Mouse (Mus musculus) midbrain, embryonic 15.5 days (tissue): ENCODE measurements around the gene Slc39a2. TPM values are rescaled to one million over a fixed set of nuclear protein-coding genes. Genes with fewer than 3 reads are reported as not detected.
A peak's percentile ranks its signal among the peaks of the same experiment; 100 is the strongest.
"Not testable (repeated sequence)": the region's sequence is repeated elsewhere in the genome, so short reads cannot be mapped to it uniquely, and the experiment has no call there.

Experiments used
- ATAC-seq: fragments of 200-750 bp; cut with Nextera tagmentation; replicated peaks from 2 replicates; pipeline ENCODE4 v1.8.0; 2017; ENCODE audit warnings: moderate TSS enrichment
- H3K27ac ChIP-seq: fragments of 300-500 bp; sonication (generic); 2 replicates; pipeline ENCODE4 v1.5.1; 2015; ENCODE audit warnings: mild to moderate bottlenecking, inconsistent platforms
- H3K27me3 ChIP-seq: fragments of 300-500 bp; sonication (generic); replicated peaks from 2 replicates; pipeline ENCODE4 v1.6.1; 2015; ENCODE audit warnings: inconsistent platforms
- H3K36me3 ChIP-seq: fragments of 300-500 bp; sonication (generic); replicated peaks from 2 replicates; pipeline ENCODE4 v1.6.1; 2015; ENCODE audit warnings: inconsistent platforms
- H3K4me1 ChIP-seq: fragments of 300-500 bp; sonication (generic); 2 replicates; pipeline ENCODE4 v1.6.1; 2015; ENCODE audit warnings: inconsistent platforms
- H3K4me2 ChIP-seq: fragments of 300-500 bp; sonication (generic); 2 replicates; pipeline ENCODE4 v1.6.1; 2015; ENCODE audit warnings: inconsistent platforms, mild to moderate bottlenecking, moderate library complexity
- H3K4me3 ChIP-seq: fragments of 300-500 bp; sonication (generic); 2 replicates; pipeline ENCODE4 v1.5.1; 2015; ENCODE audit warnings: mild to moderate bottlenecking, inconsistent platforms
- H3K9ac ChIP-seq: fragments of 300-500 bp; sonication (generic); 2 replicates; pipeline ENCODE4 v1.6.1; 2015; ENCODE audit warnings: mild to moderate bottlenecking, inconsistent platforms
- H3K9me3 ChIP-seq: fragments of 300-500 bp; sonication (generic); 2 replicates; pipeline ENCODE4 v1.6.1; 2016; ENCODE audit warnings: inconsistent platforms
- WGBS: fragments of 180-500 bp; shearing (Covaris S2); methylation state at CpG from one replicate; pipeline ENCODE4 v1.1.7; 2015; ENCODE audit warnings: mixed read lengths; 5-methylcytosine and 5-hydroxymethylcytosine counted together
- polyA plus RNA-seq: library from polyadenylated mRNA; unstranded; fragments of >200 nt; fragmentation: Nextera tagmentation; extraction: Ambion mirVana; gene quantifications from 2 replicates; pipeline ENCODE4 v1.2.1, GENCODE M21; 2015

Slc39a2 gene
- polyA plus RNA-seq: 2.4 and 3.0 TPM in 2 replicates

- Histone ChIP-seq H3K9ac (no peak within 1 kb of the TSS), H3K27ac (no peak within 1 kb of the TSS), H3K9me3 (no peaks in the 10 kb centered on the region), H3K4me3 (no peak within 1 kb of the TSS), H3K36me3 (peaks cover 54% of the 10 kb centered on the region), H3K27me3 (no peaks in the 10 kb centered on the region), H3K4me2 (no peak within 1 kb of the TSS), H3K4me1 (no peaks in the 10 kb centered on the region)
- WGBS: 95% methylated on average over 9 of the region's 9 CpGs
- ATAC-seq: no peak
These were observed at the start of gene Slc39a2 for GRCm38 (mm10) chr14:51892191-51892939. Gene Slc39a2 (plus strand): TSS chr14:51892889.

DNA sequence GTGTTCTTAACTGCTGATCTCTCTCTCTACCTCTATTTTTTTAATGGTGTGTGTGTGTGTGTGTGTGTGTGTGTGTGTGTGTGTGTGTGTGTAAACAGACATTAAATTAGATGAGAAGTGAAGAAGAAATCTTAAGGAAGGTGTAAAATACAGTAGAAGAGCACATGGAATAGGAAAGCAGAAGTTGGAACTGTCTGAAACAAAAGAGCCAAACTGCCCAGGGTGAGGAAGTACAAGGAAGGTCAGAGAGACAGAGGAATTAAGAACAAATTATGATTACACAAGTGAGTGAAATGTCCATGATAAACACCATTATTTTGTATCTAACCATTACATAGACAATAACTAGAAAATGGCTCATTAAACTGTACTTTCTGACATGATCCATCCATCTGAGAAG is 48.8 kb upstream of the Slc39a2 start:
- ATAC-seq: no peak
- H3K27ac ChIP-seq: no peak overlapping the region
- H3K36me3 ChIP-seq: no peaks in the 10 kb centered on the region
- no peak overlapping the region for H3K4me3 ChIP-seq
- H3K9ac ChIP-seq: no peak overlapping the region
- no peaks in the 10 kb centered on the region for H3K27me3 ChIP-seq
- H3K4me1 ChIP-seq: no peaks in the 10 kb centered on the region
- H3K4me2 ChIP-seq: no peak overlapping the region
- no peaks in the 10 kb centered on the region for H3K9me3 ChIP-seq

- Histone ChIP-seq H3K27me3 (no peaks in the 10 kb centered on the region), H3K27ac (no peak overlapping the region), H3K4me3 (no peak overlapping the region), H3K36me3 (no peaks in the 10 kb centered on the region), H3K4me2 (no peak overlapping the region), H3K9me3 (no peaks in the 10 kb centered on the region), H3K9ac (no peak overlapping the region), H3K4me1 (no peaks in the 10 kb centered on the region)
- ATAC-seq: no peak
- WGBS: 73% methylated on average over 3 of the region's 3 CpGs
These were observed 46.1 kb upstream of the Slc39a2 start for GRCm38 (mm10) chr14:51846566-51846965.

GRCm38 (mm10) chr14:51851006-51851405 is 41.7 kb upstream of the Slc39a2 start:
- not testable (repeated sequence) for H3K9ac ChIP-seq, H3K27ac ChIP-seq, H3K4me2 ChIP-seq, H3K9me3 ChIP-seq, H3K4me3 ChIP-seq, H3K27me3 ChIP-seq, ATAC-seq, H3K4me1 ChIP-seq, H3K36me3 ChIP-seq
- 43% methylated on average over 3 of the region's 3 CpGs for WGBS

GRCm38 (mm10) chr14:51853399-51853798 is 39.3 kb upstream of the Slc39a2 start, which contains the start of gene Ear6:
Gene Ear6 (plus strand): TSS chr14:51853699.
- H3K36me3 ChIP-seq: no peaks in the 10 kb centered on the region
- no peaks in the 10 kb centered on the region for H3K4me1 ChIP-seq
- no peaks in the 10 kb centered on the region for H3K27me3 ChIP-seq
- no peak within 1 kb of the TSS for H3K27ac ChIP-seq
- no peak within 1 kb of the TSS for H3K9ac ChIP-seq
- no peak within 1 kb of the TSS for H3K4me3 ChIP-seq
- H3K9me3 ChIP-seq: no peaks in the 10 kb centered on the region
- ATAC-seq: no peak
- H3K4me2 ChIP-seq: no peak within 1 kb of the TSS

DNA sequence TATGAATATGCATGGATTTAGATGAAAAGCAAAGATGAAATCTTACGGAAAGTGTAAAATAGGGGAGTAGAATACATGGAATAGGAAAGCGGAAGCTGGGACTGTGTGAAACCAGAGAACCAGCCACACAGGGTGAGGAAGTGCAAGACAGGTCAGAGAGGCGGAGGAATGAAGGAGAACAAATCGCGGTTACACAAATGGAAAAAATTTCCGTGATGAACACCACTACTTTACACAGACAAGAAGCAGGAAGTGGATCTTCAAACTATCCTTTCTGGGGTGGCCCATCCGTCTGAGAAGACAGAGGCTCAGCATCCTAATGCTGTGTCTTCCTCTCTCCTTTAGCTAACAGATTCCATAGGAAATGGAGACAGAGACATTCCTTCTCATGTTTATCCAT is 37.4 kb upstream of the Slc39a2 start:
- not testable (repeated sequence) for H3K36me3 ChIP-seq, H3K4me2 ChIP-seq, H3K9ac ChIP-seq, H3K27ac ChIP-seq, H3K4me1 ChIP-seq, ATAC-seq, H3K27me3 ChIP-seq, H3K9me3 ChIP-seq, H3K4me3 ChIP-seq
- WGBS: 87% methylated on average over 7 of the region's 7 CpGs

- not testable (repeated sequence) for H3K4me1 ChIP-seq, H3K4me3 ChIP-seq, H3K36me3 ChIP-seq, H3K27me3 ChIP-seq, ATAC-seq, H3K27ac ChIP-seq, H3K9ac ChIP-seq, H3K9me3 ChIP-seq, H3K4me2 ChIP-seq
- 12% methylated on average over 1 of the region's 1 CpGs for WGBS
These were observed 29.1 kb upstream of the Slc39a2 start for GRCm38 (mm10) chr14:51863603-51864002.

DNA sequence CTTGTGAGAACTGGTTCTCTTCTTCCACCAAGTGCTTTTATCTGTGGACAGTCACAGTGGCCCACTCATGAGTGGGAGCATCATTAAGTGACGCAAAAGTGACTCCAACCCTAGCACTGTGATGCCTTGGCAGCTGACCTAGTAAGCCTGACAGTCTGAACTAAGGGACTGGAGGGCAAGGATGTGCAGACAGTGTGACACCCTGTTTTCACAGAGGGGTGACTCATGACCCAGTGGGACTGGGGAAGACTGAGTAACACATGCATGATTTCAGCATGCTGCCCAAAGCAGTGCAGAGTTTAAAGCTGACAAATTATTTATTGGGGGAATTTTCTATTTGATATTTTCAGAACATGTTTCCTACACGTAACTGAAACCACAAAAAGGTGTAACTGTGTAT is 21.9 kb upstream of the Slc39a2 start:
- Histone ChIP-seq H3K9me3 (no peaks in the 10 kb centered on the region), H3K27ac (no peak overlapping the region), H3K4me2 (no peak overlapping the region), H3K36me3 (no peaks in the 10 kb centered on the region), H3K9ac (no peak overlapping the region), H3K27me3 (no peaks in the 10 kb centered on the region), H3K4me3 (no peak overlapping the region), H3K4me1 (no peaks in the 10 kb centered on the region)
- no peak for ATAC-seq
- 81% methylated on average over 2 of the region's 2 CpGs for WGBS

DNA sequence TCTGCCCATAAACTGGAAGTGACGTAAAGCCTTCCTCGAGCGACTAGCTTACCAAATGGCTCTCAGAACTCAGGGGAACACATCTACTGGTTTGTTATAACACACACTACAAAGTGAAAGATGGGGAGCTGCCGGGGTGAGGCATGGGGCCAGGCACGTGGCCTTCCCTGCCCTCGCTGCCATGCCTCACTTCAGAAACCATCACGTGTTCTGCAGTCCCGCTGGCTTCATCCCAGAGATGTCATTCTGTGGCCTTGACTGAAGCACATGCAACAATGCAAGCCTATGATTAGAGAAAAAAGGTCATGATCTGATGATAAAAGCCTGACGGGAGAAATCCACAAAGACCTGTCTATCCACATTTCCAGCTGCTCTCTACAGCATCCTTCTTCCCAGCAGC is 20.9 kb upstream of the Slc39a2 start:
- Histone ChIP-seq H3K9ac (no peak overlapping the region), H3K27ac (no peak overlapping the region), H3K4me2 (no peak overlapping the region), H3K36me3 (no peaks in the 10 kb centered on the region), H3K4me1 (no peaks in the 10 kb centered on the region), H3K27me3 (no peaks in the 10 kb centered on the region), H3K4me3 (no peak overlapping the region), H3K9me3 (no peaks in the 10 kb centered on the region)
- 75% methylated on average over 9 of the region's 9 CpGs for WGBS
- ATAC-seq: no peak

GRCm38 (mm10) chr14:51877517-51877916 is 15.2 kb upstream of the Slc39a2 start:
- no peak for ATAC-seq
- H3K4me3 ChIP-seq: no peak overlapping the region
- H3K9ac ChIP-seq: no peak overlapping the region
- H3K9me3 ChIP-seq: no peaks in the 10 kb centered on the region
- no peak overlapping the region for H3K4me2 ChIP-seq
- no peaks in the 10 kb centered on the region for H3K36me3 ChIP-seq
- WGBS: 85% methylated on average over 3 of the region's 3 CpGs
- H3K27ac ChIP-seq: no peak overlapping the region
- no peaks in the 10 kb centered on the region for H3K4me1 ChIP-seq
- H3K27me3 ChIP-seq: no peaks in the 10 kb centered on the region

DNA sequence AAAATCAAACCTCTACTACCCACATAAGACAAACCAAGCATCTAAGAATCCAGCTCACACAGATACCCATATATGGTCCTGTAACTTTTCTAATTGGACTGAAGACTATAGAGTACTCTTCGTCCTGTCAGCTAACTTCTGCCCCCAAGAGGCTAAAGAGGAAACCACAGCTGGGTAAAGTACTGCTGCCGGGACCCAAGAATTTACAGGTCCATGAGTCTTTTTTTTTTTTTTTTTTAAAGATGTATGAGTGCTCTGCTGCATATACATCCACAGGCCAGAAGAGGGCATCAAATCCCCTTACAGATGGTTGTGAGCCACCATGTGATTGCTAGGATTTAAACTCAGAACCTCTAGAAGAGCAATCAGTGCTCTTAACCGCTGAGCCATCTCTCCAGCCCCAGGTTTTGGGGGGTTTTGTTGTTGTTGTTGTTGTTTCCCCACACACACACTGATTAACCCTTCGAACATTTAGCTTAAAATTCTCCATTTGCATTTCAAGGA is 9.1 kb upstream of the Slc39a2 start:
- peak overlapping the region; percentile 83 for H3K27ac ChIP-seq
- H3K27me3 ChIP-seq: no peaks in the 10 kb centered on the region
- peak; percentile 58 for ATAC-seq
- peak overlapping the region; percentile 67 for H3K4me3 ChIP-seq
- peak overlapping the region; percentile 82 for H3K4me2 ChIP-seq
- 3% methylated on average over 4 of the region's 4 CpGs for WGBS
- peaks cover 17% of the 10 kb centered on the region for H3K4me1 ChIP-seq
- peaks cover 9% of the 10 kb centered on the region for H3K36me3 ChIP-seq
- H3K9ac ChIP-seq: peak overlapping the region; percentile 38; the same call in 1 of the 2 replicates
- no peaks in the 10 kb centered on the region for H3K9me3 ChIP-seq

GRCm38 (mm10) chr14:51884031-51884544 is 8.6 kb upstream of the Slc39a2 start:
- H3K27me3 ChIP-seq: no peaks in the 10 kb centered on the region
- peaks cover 17% of the 10 kb centered on the region for H3K4me1 ChIP-seq
- H3K36me3 ChIP-seq: peaks cover 15% of the 10 kb centered on the region
- ATAC-seq: peak; percentile 57
- H3K9ac ChIP-seq: peak overlapping the region; percentile 38
- peak overlapping the region; percentile 67 for H3K4me3 ChIP-seq
- peak overlapping the region; percentile 82 for H3K4me2 ChIP-seq
- peak overlapping the region; percentile 83 for H3K27ac ChIP-seq
- WGBS: 1% methylated on average over 14 of the region's 14 CpGs
- no peaks in the 10 kb centered on the region for H3K9me3 ChIP-seq
